Mouse (Mus musculus): ENCODE measurements around the gene Chpt1.

- TF ChIP-seq POLR2AphosphoS2 (IDR thresholded peaks at IDR 0.05; ENCODE audit: insufficient read length, low read depth) (no peak), POLR2A (IDR thresholded peaks at IDR 0.05; ENCODE audit: insufficient read length, low read depth) (no peak), E2F4 (IDR thresholded peaks at IDR 0.05; ENCODE audit: insufficient read depth) (no peak), MYOG (IDR thresholded peaks at IDR 0.05; ENCODE audit: control insufficient read depth in 1 of 3, insufficient read depth in 1 of 3, insufficient read length in 2 of 3, low read depth in 2 of 3) (no peak), TCF12 (IDR thresholded peaks at IDR 0.05; ENCODE audit: insufficient read depth, poor library complexity, severe bottlenecking) (no peak), TCF3 (IDR thresholded peaks at IDR 0.05; ENCODE audit: insufficient read length, low read depth) (no peak), MYOD1 (IDR thresholded peaks at IDR 0.05; ENCODE audit: control insufficient read depth in 1 of 3, insufficient read length in 2 of 3, low read depth in 2 of 3) (no peak), SRF (IDR thresholded peaks at IDR 0.05; ENCODE audit: control insufficient read depth, insufficient read length, low read depth) (no peak)
Measured at GRCm38 (mm10) chr10:88501370-88501769, 2.5 kb downstream of the Chpt1 start.

All from myocyte (in vitro differentiated cells).